In the genomic region with DNA sequence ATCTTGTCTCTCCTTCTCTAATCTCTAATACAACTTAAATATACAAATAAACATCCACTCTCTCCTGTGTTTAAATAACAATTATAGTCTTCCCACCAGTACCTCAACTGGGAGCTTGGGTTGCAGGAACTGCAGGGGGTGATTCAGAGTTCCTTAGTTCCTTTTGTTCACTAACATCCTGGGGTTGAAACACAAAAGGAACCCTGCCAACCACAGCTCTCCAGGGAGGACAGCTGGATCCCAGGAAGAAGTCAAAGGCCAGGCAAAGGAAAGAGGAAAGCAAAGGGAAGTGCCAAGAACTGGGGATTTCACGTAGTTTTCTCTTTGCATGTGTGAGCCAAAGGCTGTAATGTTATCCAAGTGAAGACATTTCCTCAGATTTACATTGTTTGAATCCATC, we compare ENCODE assay signal across 25 mouse cellular contexts.
DNase-seq lines count a peak whose midpoint lies in the region; ATAC-seq and TF ChIP-seq lines count a peak whose summit lies in the region.
"Had no signal": no experiment of that assay in that cellular context is flagged by ENCODE, and none has a peak within 500 bp of the region (broad histone marks: within the 10 kb centered on the region; RNA-seq: fewer than 3 reads in every experiment).

No protein-coding gene starts in this region.

- no peaks in the 10 kb centered on the region for H3K36me3 ChIP-seq in lung, postnatal 0 days (ENCODE audit: insufficient read depth, low read length)
- no peaks in the 10 kb centered on the region for H3K36me3 ChIP-seq in kidney, adult 2 months (ENCODE audit: control insufficient read depth, insufficient read depth, low read length)
- H3K36me3 ChIP-seq: embryonic facial prominence, embryonic 12.5 days; hindbrain, embryonic 12.5 days; lung, embryonic 15.5 days; neural tube, embryonic 15.5 days had no signal

- TF ChIP-seq EP300 in lung, postnatal 0 days (IDR thresholded peaks at IDR 0.05), result no peak

- WGBS in lung, postnatal 0 days, result 33% methylated on average over 1 of the region's 1 CpGs
- 38% methylated on average over 1 of the region's 1 CpGs for WGBS in lung, adult 2 months
- 67% methylated on average over 1 of the region's 1 CpGs for WGBS in kidney, adult 2 months

- DNase-seq in adrenal gland, postnatal 14 days, result peak; percentile 7
- no peak for DNase-seq in adrenal gland, postnatal 4 days (ENCODE audit: low spot score in 2 of 2)
- DNase-seq in lung, postnatal 0 days (ENCODE audit: low spot score), result peak; percentile 26
- no peak for DNase-seq in lung, adult 2 months
- DNase-seq in gastrocnemius, adult 2 months, result peak; percentile 55
- no peak for DNase-seq in kidney, adult 2 months
- no peak for DNase-seq in left cerebral cortex, adult 8-10 months (ENCODE audit: low spot score in 2 of 2)
- DNase-seq: adrenal gland, postnatal 36 days; cerebellum, adult 2 months; kidney, adult 8-10 months; kidney, postnatal 14 days; layer of hippocampus, adult 9-11 months; spleen, adult 18-20 months; thymus, postnatal 25 days had no signal

- no peak overlapping the region for H3K27ac ChIP-seq in lung, postnatal 0 days (ENCODE audit: low read length)
- H3K27ac ChIP-seq in gastrocnemius, adult 2 months, result no peak overlapping the region
- H3K27ac ChIP-seq in kidney, adult 2 months (ENCODE audit: insufficient read depth, low read depth, low read length), result no peak overlapping the region
- H3K27ac ChIP-seq: embryonic facial prominence, embryonic 12.5 days; hindbrain, embryonic 12.5 days; left cerebral cortex, adult 2 months; lung, embryonic 15.5 days; neural tube, embryonic 15.5 days had no signal

- no peaks in the 10 kb centered on the region for H3K27me3 ChIP-seq in lung, postnatal 0 days (replicated peaks; ENCODE audit: insufficient read depth, low read length)
- no peaks in the 10 kb centered on the region for H3K27me3 ChIP-seq in kidney, adult 2 months (replicated peaks; ENCODE audit: control insufficient read depth, insufficient read depth, low read length)
- H3K27me3 ChIP-seq: CH12.LX; embryonic facial prominence, embryonic 12.5 days; hindbrain, embryonic 12.5 days; lung, embryonic 15.5 days; megakaryocyte, embryonic 14.5 days; neural tube, embryonic 15.5 days had no signal

- H3K9me3 ChIP-seq in lung, postnatal 0 days (ENCODE audit: low read length), result no peaks in the 10 kb centered on the region
- H3K9me3 ChIP-seq: embryonic facial prominence, embryonic 12.5 days; hindbrain, embryonic 12.5 days; lung, embryonic 15.5 days; neural tube, embryonic 15.5 days had no signal

- H3K4me3 ChIP-seq in lung, postnatal 0 days (ENCODE audit: low read depth, low read length), result no peak overlapping the region
- H3K4me3 ChIP-seq in lung, adult 2 months (replicated peaks; ENCODE audit: extremely low read depth, low read depth, low read length), result no peak overlapping the region
- H3K4me3 ChIP-seq in gastrocnemius, adult 2 months, result no peak overlapping the region
- H3K4me3 ChIP-seq in kidney, adult 2 months (ENCODE audit: insufficient read depth, low read depth, low read length), result no peak overlapping the region
- H3K4me3 ChIP-seq: embryonic facial prominence, embryonic 12.5 days; hindbrain, embryonic 12.5 days; left cerebral cortex, adult 2 months; lung, embryonic 15.5 days; megakaryocyte, embryonic 14.5 days; neural tube, embryonic 15.5 days had no signal

- no peak for TF ChIP-seq CTCF in lung, postnatal 0 days (IDR thresholded peaks at IDR 0.05)
- no peak for TF ChIP-seq CTCF in lung, adult 2 months (IDR thresholded peaks at IDR 0.05; ENCODE audit: insufficient read depth, low read length)
- no peak for TF ChIP-seq CTCF in gastrocnemius, adult 2 months (IDR thresholded peaks at IDR 0.05)
- TF ChIP-seq CTCF in kidney, adult 2 months (conservative IDR thresholded peaks at IDR 0.05; ENCODE audit: insufficient read depth, insufficient read length, low read depth, low read length), result no peak

- H3K9ac ChIP-seq in lung, postnatal 0 days (replicated peaks; ENCODE audit: low read depth), result no peak overlapping the region
- H3K9ac ChIP-seq: embryonic facial prominence, embryonic 12.5 days; hindbrain, embryonic 12.5 days; lung, embryonic 15.5 days; neural tube, embryonic 15.5 days had no signal

- TF ChIP-seq POLR2A in lung, adult 2 months (IDR thresholded peaks at IDR 0.05; ENCODE audit: borderline replicate concordance, extremely low read depth, low read depth, low read length), result no peak
- no peak for TF ChIP-seq POLR2A in kidney, adult 2 months (IDR thresholded peaks at IDR 0.05; ENCODE audit: low read depth, low read length)

- H3K4me2 ChIP-seq in lung, postnatal 0 days (replicated peaks; ENCODE audit: low read depth, low read length), result no peak overlapping the region
- H3K4me2 ChIP-seq: embryonic facial prominence, embryonic 12.5 days; hindbrain, embryonic 12.5 days; liver, embryonic 11.5 days; lung, embryonic 15.5 days; neural tube, embryonic 15.5 days had no signal

- ATAC-seq in lung, postnatal 0 days, result no peak
- ATAC-seq: forebrain, embryonic 14.5 days; inflammation-experienced regulatory T-cells, adult 6 months; midbrain, embryonic 16.5 days had no signal

- no peaks in the 10 kb centered on the region for H3K4me1 ChIP-seq in lung, postnatal 0 days (ENCODE audit: insufficient read depth, low read depth, low read length)
- peaks cover 8% of the 10 kb centered on the region; the same call in 1 of the 2 replicates for H3K4me1 ChIP-seq in lung, adult 2 months (ENCODE audit: control insufficient read depth, insufficient read depth, low read length)
- H3K4me1 ChIP-seq in kidney, adult 2 months (ENCODE audit: control insufficient read depth, insufficient read depth, low read length), result no peaks in the 10 kb centered on the region
- H3K4me1 ChIP-seq: embryonic facial prominence, embryonic 12.5 days; hindbrain, embryonic 12.5 days; megakaryocyte, embryonic 14.5 days; neural tube, embryonic 15.5 days had no signal

- intact Hi-C loops in gastrocnemius, adult 2 months (cut with DNase I), result no loop called here

Comparison
In these comparisons a context has a peak if more than half of its experiments do, and no peak if none do; other contexts are left out.
1. DNase-seq: peak in adrenal gland, postnatal 14 days (single experiment), lung, postnatal 0 days (single experiment) and gastrocnemius, adult 2 months (single experiment); none in adrenal gland, postnatal 4 days (0 of 2), lung, adult 2 months (single experiment), kidney, adult 2 months (single experiment) and left cerebral cortex, adult 8-10 months (0 of 2).